Mouse (Mus musculus) hindbrain, embryonic 10.5 days (tissue): ENCODE measurements around the gene 4833427G06Rik. TPM values are rescaled to one million over a fixed set of nuclear protein-coding genes. Genes with fewer than 3 reads are reported as not detected.

Source experiments
- DNase-seq: peaks from one replicate; pipeline ENCODE4 v3.0.0-alpha.2; 2017; ENCODE audit warnings: low spot score
- H3K27ac ChIP-seq: fragments of 300-500 bp; sonication (generic); 2 replicates; pipeline ENCODE4 v1.5.1; 2016; ENCODE audit warnings: mild to moderate bottlenecking, moderate library complexity
- H3K27me3 ChIP-seq: fragments of 300-500 bp; sonication (generic); 2 replicates; pipeline ENCODE4 v1.6.1; 2016; ENCODE audit warnings: mild to moderate bottlenecking; ENCODE audit not compliant: poor library complexity, insufficient read depth, severe bottlenecking
- H3K36me3 ChIP-seq: fragments of 300-500 bp; sonication (generic); 2 replicates; pipeline ENCODE4 v1.6.1; 2016; ENCODE audit warnings: mild to moderate bottlenecking, moderate library complexity
- H3K4me1 ChIP-seq: fragments of 300-500 bp; sonication (generic); replicated peaks from 2 replicates; pipeline ENCODE4 v1.6.1; 2016; ENCODE audit warnings: mild to moderate bottlenecking
- H3K4me3 ChIP-seq: fragments of 300-500 bp; sonication (generic); 2 replicates; pipeline ENCODE4 v1.5.1; 2016; ENCODE audit warnings: mild to moderate bottlenecking, moderate library complexity
- H3K9me3 ChIP-seq: fragments of 300-500 bp; sonication (generic); 2 replicates; pipeline ENCODE4 v1.6.1; 2016; ENCODE audit warnings: mild to moderate bottlenecking, moderate library complexity
- WGBS: fragments of 180-500 bp; shearing (Covaris S2); methylation state at CpG from one replicate; pipeline ENCODE4 v1.1.7; 2016; 5-methylcytosine and 5-hydroxymethylcytosine counted together
- polyA plus RNA-seq: library from polyadenylated mRNA; unstranded; fragments of >200 nt; fragmentation: Nextera tagmentation; extraction: Ambion mirVana; gene quantifications from 2 replicates; pipeline ENCODE4 v1.2.1, GENCODE M21; 2016

The 4833427G06Rik gene
- polyA plus RNA-seq, 1 experiment from 2014 or later, result 2.1 TPM

DNA sequence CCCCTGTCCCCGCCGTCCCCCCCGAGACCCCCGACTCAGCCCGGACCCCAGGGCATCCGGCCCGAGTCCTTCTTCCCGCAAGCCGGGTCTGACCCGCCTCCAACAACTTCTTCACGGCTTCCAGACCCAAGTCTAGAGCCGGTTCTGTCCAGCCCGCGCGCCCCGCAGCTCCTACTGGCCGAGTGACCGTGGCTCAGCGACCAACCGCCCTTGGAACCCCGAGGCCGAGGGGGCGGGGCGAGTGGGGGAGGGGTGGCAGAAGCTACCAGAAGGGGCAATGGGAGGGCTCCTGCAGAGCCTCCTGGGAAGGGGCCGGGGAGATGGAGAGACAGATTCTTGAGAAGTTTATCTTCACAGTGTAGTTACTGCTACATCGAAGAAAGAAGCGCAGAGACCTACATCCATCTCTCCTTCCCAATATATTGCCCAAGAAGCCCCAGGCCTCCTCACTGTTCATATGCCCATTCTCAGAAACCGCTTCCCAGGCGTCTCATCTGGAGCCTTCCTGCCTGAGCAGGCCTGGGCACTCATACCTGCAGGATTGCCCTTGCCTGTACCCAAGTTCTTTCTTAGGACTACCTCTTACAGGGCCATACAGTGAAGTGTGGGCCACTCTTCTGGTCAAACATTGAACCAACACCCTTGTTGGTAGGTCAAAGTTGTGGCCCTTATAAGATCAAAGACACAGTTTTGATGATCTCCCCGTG, 2.1 kb upstream of the 4833427G06Rik start:
- 11% methylated on average over 30 of the region's 30 CpGs for WGBS

DNA sequence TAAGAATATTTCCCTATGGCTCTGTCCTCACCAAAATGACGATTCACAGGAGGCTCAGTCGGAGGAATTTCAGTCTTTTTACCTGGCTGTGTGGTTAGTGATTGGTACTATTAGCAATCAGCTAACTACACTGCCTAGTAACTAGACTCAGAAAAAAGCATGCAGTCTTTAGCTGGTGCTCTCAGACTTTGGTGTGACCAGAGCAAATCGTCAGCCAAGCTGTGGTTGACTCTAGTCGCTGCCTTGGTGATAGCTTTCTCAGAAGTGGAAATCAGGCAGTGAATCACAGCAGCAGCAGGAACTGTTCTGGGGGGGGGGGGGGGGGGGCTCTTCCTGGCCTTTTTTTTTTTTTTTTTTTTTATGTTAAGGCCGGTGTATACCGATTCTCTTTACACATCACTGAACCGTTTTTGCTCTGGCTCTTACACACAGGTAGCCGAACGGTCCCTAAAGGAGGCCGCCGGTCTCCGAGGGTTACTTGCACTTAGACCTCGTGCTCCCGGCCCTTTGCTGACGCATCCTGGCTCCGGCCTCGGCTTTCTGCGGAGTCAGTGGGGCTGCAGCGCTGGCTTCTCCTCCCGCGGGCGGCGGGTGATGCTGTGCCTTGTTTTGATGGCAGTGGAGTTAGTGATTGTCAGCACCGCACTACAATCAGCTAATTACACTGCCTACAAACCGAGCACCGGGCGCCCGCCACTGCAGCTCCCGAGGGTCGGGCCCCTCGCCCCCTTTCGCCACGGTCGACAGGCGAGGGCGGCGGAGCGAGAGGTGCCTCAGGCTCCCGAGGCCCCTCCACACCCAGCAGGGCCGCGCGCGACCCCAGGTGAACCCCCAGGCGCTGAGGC, 1.3 kb upstream of the 4833427G06Rik start:
- peak overlapping the region; percentile 75 for H3K4me3 ChIP-seq
- peaks cover 50% of the 10 kb centered on the region for H3K27me3 ChIP-seq
- 2% methylated on average over 44 of the region's 44 CpGs for WGBS
- no peaks in the 10 kb centered on the region for H3K36me3 ChIP-seq
- peak overlapping the region; percentile 89 for H3K27ac ChIP-seq
- peak; percentile 71 for DNase-seq
- no peaks in the 10 kb centered on the region for H3K9me3 ChIP-seq
- H3K4me1 ChIP-seq, result peaks cover 24% of the 10 kb centered on the region

More for the DNA sequence above, 2.1 kb upstream of the 4833427G06Rik start:
- peak overlapping the region; percentile 89 for H3K27ac ChIP-seq
- no peaks in the 10 kb centered on the region for H3K9me3 ChIP-seq
- H3K4me3 ChIP-seq, result peak overlapping the region; percentile 75
- DNase-seq, result peak; percentile 74
- no peaks in the 10 kb centered on the region for H3K36me3 ChIP-seq
- peaks cover 24% of the 10 kb centered on the region for H3K4me1 ChIP-seq
- H3K27me3 ChIP-seq, result peaks cover 50% of the 10 kb centered on the region

DNA sequence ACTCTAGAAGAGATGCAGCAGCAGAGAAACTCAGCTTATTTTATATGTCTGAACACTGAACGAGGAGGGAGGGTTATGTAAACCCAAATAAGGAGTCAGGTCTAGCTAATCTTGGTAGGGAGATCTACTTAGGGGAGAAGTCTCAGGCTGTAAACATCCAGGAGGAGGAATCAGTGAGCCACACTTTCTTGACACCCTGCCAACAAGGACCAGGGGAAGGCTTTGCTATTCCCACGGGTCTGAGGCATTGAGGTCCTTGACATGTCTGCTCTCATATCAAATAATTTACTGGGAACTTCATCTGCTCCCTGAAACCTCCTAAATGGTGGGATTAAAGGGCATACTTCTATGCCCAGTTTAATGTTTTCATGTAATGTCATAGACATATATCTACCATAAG, 5.6 kb downstream of the 4833427G06Rik start:
- WGBS, result 62% methylated on average over 2 of the region's 2 CpGs
- H3K4me1 ChIP-seq, result no peaks in the 10 kb centered on the region
- DNase-seq, result no peak
- H3K27ac ChIP-seq, result no peak overlapping the region
- H3K9me3 ChIP-seq, result no peaks in the 10 kb centered on the region
- H3K36me3 ChIP-seq, result no peaks in the 10 kb centered on the region
- no peak overlapping the region for H3K4me3 ChIP-seq
- H3K27me3 ChIP-seq, result peaks cover 17% of the 10 kb centered on the region

DNA sequence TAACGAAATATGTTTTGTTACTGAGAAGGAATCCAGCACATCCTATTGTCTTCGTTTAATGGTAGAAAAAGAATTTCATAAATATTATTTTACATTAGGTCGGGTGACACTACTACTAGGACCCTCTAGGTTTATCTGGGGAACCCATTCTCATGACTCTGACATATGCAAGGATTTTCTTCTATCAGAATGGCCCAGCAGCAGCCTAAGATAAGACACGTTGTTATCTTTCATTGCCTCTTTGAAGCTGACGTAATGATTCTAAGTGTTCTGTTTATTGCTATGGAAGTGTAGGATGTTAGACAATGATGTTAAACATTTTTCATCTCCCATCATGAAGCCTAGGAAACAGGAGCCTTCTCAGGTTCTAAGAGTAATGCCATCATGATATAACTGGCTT, 8.2 kb downstream of the 4833427G06Rik start:
- H3K9me3 ChIP-seq, result no peaks in the 10 kb centered on the region
- DNase-seq, result no peak

DNA sequence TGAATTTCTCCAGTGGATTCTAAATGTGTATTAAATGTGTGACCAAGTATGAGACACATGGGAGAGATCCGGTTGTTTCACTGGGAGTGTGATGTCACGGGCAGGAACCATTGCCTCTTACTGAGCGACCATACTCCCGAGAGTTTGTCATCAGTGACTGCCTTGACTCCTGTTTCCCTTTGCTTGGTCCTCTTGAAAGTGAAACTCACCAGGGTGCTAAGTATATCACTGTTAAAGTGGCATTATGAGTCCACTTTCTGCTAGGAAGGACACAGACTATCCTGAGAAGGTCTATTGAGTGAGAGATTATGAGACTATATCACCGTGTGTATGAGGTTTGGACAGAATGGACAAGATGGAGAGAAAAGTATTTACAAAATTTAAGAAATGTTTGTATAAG, 20.3 kb downstream of the 4833427G06Rik start:
- no peaks in the 10 kb centered on the region for H3K36me3 ChIP-seq

More for the DNA sequence above, 8.2 kb downstream of the 4833427G06Rik start:
- Histone ChIP-seq H3K4me3 (no peak overlapping the region), H3K27ac (no peak overlapping the region), H3K36me3 (no peaks in the 10 kb centered on the region), H3K4me1 (no peaks in the 10 kb centered on the region), H3K27me3 (no peaks in the 10 kb centered on the region)
- WGBS, result 79% methylated on average over 5 of the region's 5 CpGs

DNA sequence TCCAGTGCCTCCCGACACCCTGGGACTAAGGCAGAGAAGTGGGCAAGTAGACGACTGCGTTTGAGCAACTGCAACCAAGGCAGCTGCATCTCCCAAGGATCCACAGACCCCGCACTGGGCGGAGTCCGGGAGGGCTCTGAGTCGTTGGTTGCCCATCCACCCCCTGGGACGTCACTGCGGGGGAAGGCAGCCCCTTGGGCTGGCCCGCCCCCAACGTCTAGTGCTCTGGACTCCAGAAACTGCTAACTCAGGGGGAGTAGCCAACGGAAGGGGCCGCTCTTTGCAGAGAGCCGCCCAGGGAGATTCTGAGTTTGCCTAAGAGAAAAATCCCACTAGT, 24.9 kb downstream of the 4833427G06Rik start, which contains the start of gene Layn:
Gene Layn (minus strand): TSS at position 116 of the 337 bp plus-strand sequence.
- Histone ChIP-seq H3K36me3 (no peaks in the 10 kb centered on the region), H3K27ac (peak within 1 kb of the TSS; percentile 57), H3K4me3 (peak within 1 kb of the TSS; percentile 57), H3K27me3 (no peaks in the 10 kb centered on the region; the same call in none of the 2 replicates), H3K4me1 (peaks cover 20% of the 10 kb centered on the region), H3K9me3 (no peaks in the 10 kb centered on the region)
- WGBS, result under 1% methylated on average over 14 of the region's 14 CpGs
- peak; percentile 65 for DNase-seq

More for the DNA sequence above, 20.3 kb downstream of the 4833427G06Rik start:
- peaks cover 8% of the 10 kb centered on the region for H3K4me1 ChIP-seq
- H3K9me3 ChIP-seq, result no peaks in the 10 kb centered on the region
- no peak overlapping the region for H3K27ac ChIP-seq
- no peak overlapping the region for H3K4me3 ChIP-seq
- WGBS, result 87% methylated on average over 5 of the region's 5 CpGs
- no peaks in the 10 kb centered on the region; the same call in 1 of the 2 replicates for H3K27me3 ChIP-seq
- no peak for DNase-seq

DNA sequence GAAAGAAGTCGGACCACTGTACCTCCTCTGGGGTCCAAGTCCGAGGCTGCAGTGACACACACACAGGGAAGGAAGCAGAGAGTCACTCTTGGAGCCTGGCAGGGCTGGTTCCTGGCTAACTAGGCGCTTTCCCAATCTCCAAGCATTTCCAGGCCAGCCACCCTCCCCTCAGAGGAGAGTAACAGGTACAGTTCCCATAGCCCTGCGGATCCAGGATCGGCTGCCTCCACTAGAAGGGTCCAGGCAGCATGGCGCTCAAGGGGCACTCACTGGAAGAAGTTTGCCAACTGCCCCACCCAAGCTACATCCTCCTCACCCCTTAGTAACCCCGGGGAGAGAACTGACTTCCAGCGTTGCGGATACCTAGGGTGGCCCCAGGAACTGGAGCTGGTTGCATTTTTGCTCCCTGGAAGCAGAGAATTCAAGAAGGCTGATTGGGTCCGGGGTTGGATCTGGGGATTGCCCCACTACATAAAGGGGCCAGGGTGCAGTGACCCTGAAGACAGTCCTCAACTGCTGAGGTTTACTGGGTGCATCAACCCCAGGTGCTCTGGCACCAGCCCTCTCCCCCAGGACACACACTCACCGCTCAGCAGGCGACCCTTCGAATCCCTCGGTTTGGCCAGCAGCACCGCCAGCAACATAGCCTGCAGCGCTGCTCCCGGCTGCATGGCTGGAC, 25.4 kb downstream of the 4833427G06Rik start:
- whole genome bisulfite sequencing, result under 1% methylated on average over 17 of the region's 17 CpGs
- DNase-seq, result peak; percentile 34
- no peaks in the 10 kb centered on the region; the same call in none of the 2 replicates for H3K27me3 ChIP-seq
- H3K36me3 ChIP-seq, result no peaks in the 10 kb centered on the region
- no peaks in the 10 kb centered on the region for H3K9me3 ChIP-seq
- peak overlapping the region; percentile 57 for H3K27ac ChIP-seq
- peak overlapping the region; percentile 57 for H3K4me3 ChIP-seq
- H3K4me1 ChIP-seq, result peaks cover 20% of the 10 kb centered on the region

DNA sequence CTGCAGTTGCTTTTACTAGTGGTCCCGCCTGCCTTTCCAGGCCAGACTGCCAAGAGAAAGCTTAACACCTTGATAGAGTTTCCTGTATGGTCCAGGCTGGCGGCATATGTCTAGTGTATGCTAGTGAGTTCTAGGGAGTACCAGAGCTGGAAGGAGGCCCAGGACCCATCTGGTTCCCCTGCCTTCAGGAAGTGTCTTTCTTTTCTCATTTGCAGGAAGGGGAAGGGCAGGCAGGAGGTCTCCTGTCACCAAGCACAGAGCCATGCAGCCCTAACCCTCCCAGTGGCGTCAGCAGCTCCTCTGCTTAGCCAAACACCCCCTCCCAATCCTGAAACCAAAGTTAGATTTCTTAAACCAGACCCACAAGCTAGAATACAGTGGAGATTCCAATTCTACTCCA, 26.1 kb downstream of the 4833427G06Rik start:
- no peaks in the 10 kb centered on the region for H3K9me3 ChIP-seq
- no peaks in the 10 kb centered on the region for H3K36me3 ChIP-seq
- peak overlapping the region; percentile 57 for H3K4me3 ChIP-seq
- H3K27ac ChIP-seq, result no peak overlapping the region
- H3K4me1 ChIP-seq, result peaks cover 20% of the 10 kb centered on the region
- WGBS, result 26% methylated on average over 3 of the region's 3 CpGs
- DNase-seq, result peak; percentile 10
- no peaks in the 10 kb centered on the region; the same call in none of the 2 replicates for H3K27me3 ChIP-seq

DNA sequence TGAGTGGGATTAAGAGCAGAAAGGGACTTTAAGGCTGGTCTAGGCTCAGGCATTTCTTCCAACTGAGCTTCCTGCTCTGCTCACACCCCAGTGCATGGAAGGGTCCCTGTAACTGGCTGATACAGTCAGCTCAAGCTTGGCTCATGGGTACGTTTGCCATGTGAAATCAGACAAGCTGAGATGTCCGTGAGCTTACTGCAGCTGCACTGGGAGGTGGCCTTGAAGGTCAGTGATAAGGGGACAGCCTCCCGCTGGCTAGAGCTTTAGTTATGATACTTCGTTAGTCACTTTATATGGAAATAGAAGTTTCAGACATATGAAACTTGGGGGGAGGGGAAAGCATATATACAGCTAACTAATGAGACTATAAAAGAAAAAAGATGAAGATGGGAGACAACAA, 31.1 kb downstream of the 4833427G06Rik start:
- 87% methylated on average over 4 of the region's 4 CpGs for WGBS
- H3K4me1 ChIP-seq, result peaks cover 4% of the 10 kb centered on the region
- no peak overlapping the region for H3K4me3 ChIP-seq
- H3K36me3 ChIP-seq, result no peaks in the 10 kb centered on the region
- no peaks in the 10 kb centered on the region for H3K9me3 ChIP-seq
- no peaks in the 10 kb centered on the region; the same call in 1 of the 2 replicates for H3K27me3 ChIP-seq
- DNase-seq, result no peak
- H3K27ac ChIP-seq, result no peak overlapping the region

DNA sequence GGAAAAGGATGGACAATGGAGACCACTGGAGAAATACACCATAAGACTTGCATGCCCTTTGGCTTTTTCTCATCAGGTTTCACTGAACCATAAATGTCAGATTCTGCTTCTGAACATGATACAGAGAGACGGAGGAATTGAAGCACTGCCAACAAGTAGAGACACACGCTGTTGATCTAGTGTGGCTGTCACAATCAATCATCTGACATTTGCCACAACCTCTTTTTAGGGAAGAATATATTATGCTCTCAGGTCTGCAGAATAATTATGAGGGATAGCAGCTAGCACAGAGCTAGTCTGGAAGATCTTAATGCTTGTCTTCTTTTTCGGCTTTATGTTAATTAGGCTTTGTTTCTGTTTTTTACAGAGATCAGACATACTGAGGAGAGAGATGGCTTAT, 33.7 kb downstream of the 4833427G06Rik start:
- Histone ChIP-seq H3K27me3 (no peaks in the 10 kb centered on the region), H3K36me3 (no peaks in the 10 kb centered on the region), H3K27ac (no peak overlapping the region), H3K4me3 (no peak overlapping the region), H3K9me3 (no peaks in the 10 kb centered on the region), H3K4me1 (no peaks in the 10 kb centered on the region)
- 81% methylated on average over 3 of the region's 3 CpGs for WGBS
- DNase-seq, result no peak

DNA sequence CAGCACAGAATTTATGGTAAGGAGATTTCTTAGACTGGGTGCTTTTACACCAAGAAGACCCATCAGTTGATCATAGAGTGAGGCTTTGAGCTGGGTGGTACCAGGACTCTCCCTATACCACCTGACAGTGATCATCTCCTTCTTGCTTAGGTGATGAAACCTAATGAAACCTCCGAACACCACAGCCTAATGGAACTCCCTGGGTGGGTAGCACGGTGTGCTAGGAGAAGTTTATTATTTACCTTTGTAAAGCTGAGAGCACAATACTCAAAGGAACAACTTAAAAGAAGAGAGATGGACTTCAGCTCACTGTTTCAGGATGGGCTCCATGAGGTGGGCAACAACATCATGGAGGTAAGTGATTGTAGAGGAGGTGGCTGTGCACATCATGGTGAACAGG, 41.3 kb downstream of the 4833427G06Rik start, which contains the start of gene Btg4:
Gene Btg4 (plus strand): TSS at position 301 of the 400 bp plus-strand sequence.
- Histone ChIP-seq H3K9me3 (no peaks in the 10 kb centered on the region), H3K27ac (no peak within 1 kb of the TSS), H3K4me1 (no peaks in the 10 kb centered on the region), H3K36me3 (no peaks in the 10 kb centered on the region), H3K4me3 (no peak within 1 kb of the TSS), H3K27me3 (no peaks in the 10 kb centered on the region)
- WGBS, result 89% methylated on average over 2 of the region's 2 CpGs
- DNase-seq, result no peak

DNA sequence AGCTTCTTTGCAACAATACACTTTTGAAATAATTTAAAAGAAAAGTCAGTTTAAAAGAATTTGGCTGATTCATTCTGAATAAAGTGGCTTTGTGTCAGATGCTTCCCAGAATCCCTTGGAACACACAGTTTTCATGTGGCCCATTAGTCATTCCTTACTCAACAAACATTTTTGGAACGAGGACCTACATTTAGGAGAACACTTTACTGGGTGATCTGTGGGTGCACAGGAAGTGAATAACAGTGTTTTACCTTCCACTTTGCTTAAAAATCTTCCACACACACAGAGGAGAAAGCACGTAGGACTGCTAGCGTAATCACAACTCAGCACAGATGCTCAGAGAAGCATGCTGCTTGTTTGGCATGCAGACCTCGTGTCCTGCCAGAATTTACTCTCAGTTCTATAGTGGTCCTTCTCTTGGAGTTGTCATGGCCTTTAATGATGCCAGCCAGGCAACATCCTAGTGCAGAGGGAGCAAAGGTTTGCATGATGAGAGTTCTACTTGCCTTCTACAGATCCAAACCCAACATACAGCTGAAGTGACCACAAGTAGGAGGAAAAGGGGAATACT, 42.8 kb downstream of the 4833427G06Rik start:
- WGBS, result 83% methylated on average over 4 of the region's 4 CpGs
- H3K9me3 ChIP-seq, result no peaks in the 10 kb centered on the region
- no peak for DNase-seq
- no peak overlapping the region for H3K4me3 ChIP-seq
- H3K27me3 ChIP-seq, result no peaks in the 10 kb centered on the region
- H3K4me1 ChIP-seq, result no peaks in the 10 kb centered on the region
- H3K27ac ChIP-seq, result no peak overlapping the region
- no peaks in the 10 kb centered on the region for H3K36me3 ChIP-seq
